Mouse (Mus musculus) MEL (cell line): ENCODE results near the gene Gtf3c2. TPM values are rescaled to one million over a fixed set of nuclear protein-coding genes. Genes with fewer than 3 reads are reported as not detected.

ENCODE experiments used
- DNase-seq: peaks from one replicate; pipeline ENCODE4 v3.0.0; 2011; ENCODE audit warnings: low read depth, low spot score
- H3K27ac ChIP-seq: 2 replicates; pipeline ENCODE4 v1.5.1; 2012; ENCODE audit warnings: low read depth, mild to moderate bottlenecking, control low read depth, low read length, moderate library complexity; ENCODE audit not compliant: control insufficient read depth
- H3K27me3 ChIP-seq, 2 experiments: fragments of 150-350 bp in 1 of 2; sonication (generic) in 1 of 2; 2 replicates each; pipeline ENCODE4 v1.6.1; 2012; ENCODE audit warnings: low read length in 2 of 2, mild to moderate bottlenecking in 2 of 2, improper control_type of control experiment in 1 of 2, moderate library complexity in 1 of 2; ENCODE audit not compliant: insufficient read depth in 2 of 2, control insufficient read depth in 1 of 2
- H3K36me3 ChIP-seq, 2 experiments: 2 replicates each; pipeline ENCODE4 v1.6.1; 2012 to 2014; ENCODE audit warnings: low read length in 2 of 2, improper control_type of control experiment in 1 of 2, inconsistent platforms in 1 of 2, mild to moderate bottlenecking in 1 of 2; ENCODE audit not compliant: insufficient read depth in 2 of 2, control insufficient read depth in 1 of 2
- H3K4me1 ChIP-seq, 2 experiments: fragments of 150-350 bp in 1 of 2; sonication (generic) in 1 of 2; 2 replicates each; pipeline ENCODE4 v1.6.1; 2012; ENCODE audit warnings: low read length in 2 of 2, improper control_type of control experiment in 1 of 2, mild to moderate bottlenecking in 1 of 2; ENCODE audit not compliant: insufficient read depth in 2 of 2, control insufficient read depth in 1 of 2
- H3K4me3 ChIP-seq, 2 experiments: fragments of 150-350 bp in 1 of 2; sonication (generic) in 1 of 2; 2 replicates each; pipeline ENCODE4 v1.5.1; 2012; ENCODE audit warnings: low read depth in 2 of 2, low read length in 2 of 2, mild to moderate bottlenecking in 2 of 2, moderate library complexity in 2 of 2, control low read depth in 1 of 2, improper control_type of control experiment in 1 of 2; ENCODE audit not compliant: control insufficient read depth in 1 of 2, insufficient read depth in 1 of 2
- H3K79me2 ChIP-seq: 2 replicates; pipeline ENCODE4 v1.6.1; 2012; ENCODE audit warnings: mild to moderate bottlenecking, low read length, moderate library complexity; ENCODE audit not compliant: control insufficient read depth, poor library complexity, insufficient read depth
- H3K9ac ChIP-seq: 2 replicates; pipeline ENCODE4 v1.6.1; 2012; ENCODE audit warnings: low read depth, mild to moderate bottlenecking, control low read depth, low read length, moderate library complexity; ENCODE audit not compliant: control insufficient read depth, poor library complexity, severe bottlenecking
- H3K9me3 ChIP-seq: fragments of 150-350 bp; sonication (generic); replicated peaks from 2 replicates; pipeline ENCODE4 v1.6.1; 2012; ENCODE audit warnings: mild to moderate bottlenecking, low read length, improper control_type of control experiment, moderate library complexity; ENCODE audit not compliant: insufficient read depth
- BHLHE40 ChIP-seq: IDR thresholded peaks from 2 replicates; pipeline ENCODE4 v1.6.1; 2012; ENCODE audit warnings: low read depth, mild to moderate bottlenecking, inconsistent platforms, low read length, improper control_type of control experiment, borderline replicate concordance
- CHD1 ChIP-seq: IDR thresholded peaks from 2 replicates; pipeline ENCODE4 v1.6.1; 2012; ENCODE audit warnings: low read depth, mild to moderate bottlenecking, inconsistent platforms, low read length, improper control_type of control experiment
- CTCF ChIP-seq, 3 experiments: IDR thresholded peaks in 2 of 3; conservative IDR thresholded peaks in 1 of 3; 2 replicates each; pipeline ENCODE4 v1.5.1; 2011 to 2012; ENCODE audit warnings: low read length in 3 of 3, low read depth in 2 of 3, mild to moderate bottlenecking in 2 of 3, improper control_type of control experiment in 1 of 3, inconsistent platforms in 1 of 3, mixed read lengths in 1 of 3, moderate library complexity in 1 of 3; ENCODE audit not compliant: control insufficient read depth in 1 of 3, insufficient read depth in 1 of 3, poor library complexity in 1 of 3, severe bottlenecking in 1 of 3
- E2F4 ChIP-seq: IDR thresholded peaks from 2 replicates; pipeline ENCODE4 v1.6.1; 2011; ENCODE audit warnings: low read depth, low read length, improper control_type of control experiment, borderline replicate concordance
- GATA1 ChIP-seq: IDR thresholded peaks from 2 replicates; pipeline ENCODE4 v1.6.1; 2011; ENCODE audit warnings: low read depth, low read length, improper control_type of control experiment
- JUND ChIP-seq: IDR thresholded peaks from 2 replicates; pipeline ENCODE4 v1.6.1; 2011; ENCODE audit warnings: low read depth, mild to moderate bottlenecking, improper control_type of control experiment, low read length
- MAFK ChIP-seq: IDR thresholded peaks from 2 replicates; pipeline ENCODE4 v1.6.1; 2011; ENCODE audit warnings: low read depth, mild to moderate bottlenecking, low read length, improper control_type of control experiment, borderline replicate concordance
- MAZ ChIP-seq: IDR thresholded peaks from 2 replicates; pipeline ENCODE4 v1.6.1; 2012; ENCODE audit warnings: low read depth, mild to moderate bottlenecking, inconsistent platforms, low read length, improper control_type of control experiment
- MEF2A ChIP-seq: IDR thresholded peaks from 2 replicates; pipeline ENCODE4 v1.6.1; 2014; ENCODE audit warnings: low read depth, mild to moderate bottlenecking, inconsistent platforms, low read length, improper control_type of control experiment; ENCODE audit not compliant: poor library complexity, insufficient replicate concordance, severe bottlenecking; ENCODE audit errors: extremely low read depth
- MXI1 ChIP-seq: IDR thresholded peaks from 2 replicates; pipeline ENCODE4 v1.6.1; 2011; ENCODE audit warnings: mild to moderate bottlenecking, low read depth, low read length, improper control_type of control experiment
- NRF1 ChIP-seq: IDR thresholded peaks from 2 replicates; pipeline ENCODE4 v1.6.1; 2014; ENCODE audit warnings: low read depth, mild to moderate bottlenecking, inconsistent platforms, low read length, improper control_type of control experiment, moderate library complexity; ENCODE audit not compliant: poor library complexity, insufficient read depth, severe bottlenecking
- POLR2AphosphoS5 ChIP-seq: IDR thresholded peaks from 2 replicates; pipeline ENCODE4 v1.6.1; 2012; ENCODE audit warnings: low read depth, borderline replicate concordance, mild to moderate bottlenecking, inconsistent platforms, low read length, moderate library complexity, mixed read lengths
- SMC3 ChIP-seq: IDR thresholded peaks from 2 replicates; pipeline ENCODE4 v1.6.1; 2011; ENCODE audit warnings: low read depth, low read length, improper control_type of control experiment
- TBP ChIP-seq: IDR thresholded peaks from 2 replicates; pipeline ENCODE4 v1.8.0; 2011; ENCODE audit warnings: low read depth, low read length, improper control_type of control experiment
- TCF12 ChIP-seq: IDR thresholded peaks from 2 replicates; pipeline ENCODE4 v1.6.1; 2014; ENCODE audit warnings: low read depth, mild to moderate bottlenecking, inconsistent platforms, low read length, improper control_type of control experiment, moderate library complexity
- USF2 ChIP-seq, 2 experiments: IDR thresholded peaks; 2 replicates each; pipeline ENCODE4 v1.6.1; 2011 to 2012; ENCODE audit warnings: improper control_type of control experiment in 2 of 2, low read length in 2 of 2, borderline replicate concordance in 1 of 2, inconsistent platforms in 1 of 2, low read depth in 1 of 2, mild to moderate bottlenecking in 1 of 2; ENCODE audit not compliant: insufficient read depth in 1 of 2
- ZKSCAN1 ChIP-seq: IDR thresholded peaks from 2 replicates; pipeline ENCODE4 v1.6.1; 2012; ENCODE audit warnings: low read depth, mild to moderate bottlenecking, inconsistent platforms, low read length, improper control_type of control experiment, moderate library complexity
- ZNF384 ChIP-seq: IDR thresholded peaks from 2 replicates; pipeline ENCODE4 v1.6.1; 2012; ENCODE audit warnings: low read depth, mild to moderate bottlenecking, inconsistent platforms, low read length, improper control_type of control experiment
- polyA plus RNA-seq, 2 experiments: library from polyadenylated mRNA; stranded (reverse) in 1 of 2; unstranded in 1 of 2; fragments of >175 nt in 1 of 2; fragments of >200 nt in 1 of 2; gene quantifications; 2 replicates each; pipeline versions ENCODE4 v1.2.1 to v1.2.4; 2012; ENCODE audit warnings: low replicate concordance in 2 of 2, low read depth in 1 of 2; ENCODE audit not compliant: insufficient read length in 2 of 2, insufficient read depth in 1 of 2, missing spikeins in 1 of 2
- total RNA-seq: library from RNA; depleted of rRNA; stranded (reverse); fragments of 300-350 nt; gene quantifications from 2 replicates; pipeline ENCODE4 v1.2.3, GENCODE M21; 2012

The Gtf3c2 gene
- total and polyA plus RNA-seq, 3 experiments, result 50.9 to 129 TPM; not detected in 1

DNA sequence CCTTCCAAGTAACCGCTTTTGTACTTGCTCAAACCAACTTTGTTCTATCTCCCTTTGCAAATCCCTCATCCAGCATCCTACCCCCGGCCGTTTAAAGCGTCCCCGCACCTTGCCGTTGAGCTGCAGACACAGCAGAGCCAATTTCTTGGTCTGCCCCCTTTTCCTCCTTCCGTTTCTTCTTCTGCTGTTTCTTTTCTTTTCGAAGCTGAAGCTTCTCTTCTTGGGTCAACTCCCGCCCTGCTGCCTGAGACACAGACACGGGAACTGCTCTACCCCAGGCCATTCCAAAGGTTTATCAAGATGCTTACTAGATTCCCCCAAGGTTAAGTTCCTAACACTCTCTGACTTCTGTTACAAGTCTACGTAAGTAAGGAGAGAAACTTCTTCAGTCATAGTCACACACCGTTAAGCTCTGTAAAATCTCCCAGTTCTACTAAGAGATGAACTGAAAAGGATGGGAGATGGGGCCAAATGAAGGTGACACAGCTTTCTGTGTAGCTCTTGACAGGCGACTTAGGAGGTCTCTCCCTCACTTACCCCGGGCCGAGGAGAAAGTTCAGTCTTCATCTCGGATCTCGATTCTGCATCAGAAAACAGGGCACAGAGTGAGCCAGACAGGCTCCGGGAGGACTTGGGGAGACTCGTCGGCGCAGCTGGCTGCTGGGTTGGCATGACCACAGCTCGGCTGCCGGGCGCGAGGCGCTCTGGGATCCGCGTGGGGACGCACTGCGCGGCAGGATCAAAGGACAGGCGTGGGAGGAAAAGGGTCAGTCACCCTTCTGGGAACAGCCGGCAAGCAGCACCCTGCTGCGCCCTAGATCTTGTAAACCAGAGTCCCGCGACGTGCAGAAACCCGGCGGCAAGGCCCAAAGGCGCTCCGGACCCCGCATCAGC is 12.3 kb upstream of the Gtf3c2 start:
- Histone ChIP-seq H3K27ac (peak overlapping the region; percentile 57), H3K4me1 (peaks cover 0 to 9% of the 10 kb centered on the region in 2 experiments; a peak in 1 of 4 replicates), H3K9me3 (no peaks in the 10 kb centered on the region), H3K27me3 (no peaks in the 10 kb centered on the region), H3K79me2 (peaks cover 24% of the 10 kb centered on the region), H3K9ac (peak overlapping the region; percentile 83), H3K4me3 (peak overlapping the region; percentile 65 to 82), H3K36me3 (peaks cover 6 to 16% of the 10 kb centered on the region in 2 experiments)
- no peak for DNase-seq
- TF ChIP-seq ZNF384 (no peak), USF2 (IDR thresholded peaks at IDR 0.05; ENCODE audit: borderline replicate concordance in 1 of 2, insufficient read depth in 1 of 2, low read depth in 1 of 2, low read length in 2 of 2) (no peak), MAZ (0 out of 2 replicates have a peak, but pooled peaks have one; percentile 18), MXI1 (no peak), E2F4 (no peak), JUND (no peak), CTCF (IDR thresholded peaks at IDR 0.05 in 2 of 3, conservative IDR thresholded peaks at IDR 0.05 in 1 of 3; ENCODE audit: control insufficient read depth in 1 of 3, insufficient read depth in 1 of 3, low read depth in 2 of 3, low read length in 3 of 3, poor library complexity in 1 of 3, severe bottlenecking in 1 of 3) (0 out of 6 replicates have a peak, but pooled peaks of 1 of the 3 experiments have one; percentile 19), MEF2A (no peak), BHLHE40 (no peak), TCF12 (no peak), POLR2AphosphoS5 (no peak), MAFK (no peak), ZKSCAN1 (no peak), CHD1 (peak; percentile 90; the same call in 1 of the 2 replicates)

DNA sequence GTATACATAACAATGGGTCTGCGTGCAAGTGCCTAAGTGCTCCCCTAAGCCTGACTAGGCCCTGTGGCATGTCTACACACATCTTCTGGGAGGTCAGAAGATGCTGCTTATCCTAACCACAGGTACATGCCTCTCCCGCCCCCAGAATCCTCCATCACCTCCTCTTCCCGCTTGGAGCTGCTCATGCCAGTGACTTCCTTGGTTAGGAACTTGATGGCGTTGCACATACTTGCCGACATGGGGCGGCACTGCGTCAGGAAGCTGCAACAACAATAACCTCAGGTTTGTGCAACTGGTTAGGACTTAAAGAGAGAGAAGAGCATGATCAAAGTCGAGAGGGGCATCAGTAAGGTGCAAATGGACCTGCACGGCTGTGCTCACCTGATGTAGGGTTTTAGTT is 10.3 kb upstream of the Gtf3c2 start:
- no peaks in the 10 kb centered on the region for H3K9me3 ChIP-seq
- H3K36me3 ChIP-seq, result peaks cover 7 to 19% of the 10 kb centered on the region in 2 experiments
- no peaks in the 10 kb centered on the region for H3K27me3 ChIP-seq
- H3K4me3 ChIP-seq, result no peak overlapping the region
- no peak overlapping the region for H3K27ac ChIP-seq
- H3K4me1 ChIP-seq, result peaks cover 0 to 16% of the 10 kb centered on the region in 2 experiments; a peak in 3 of 4 replicates
- H3K79me2 ChIP-seq, result peaks cover 24% of the 10 kb centered on the region
- TF ChIP-seq TBP, result no peak
- no peak for TF ChIP-seq MEF2A
- TF ChIP-seq GATA1, result no peak
- TF ChIP-seq SMC3, result no peak
- TF ChIP-seq ZNF384, result no peak
- TF ChIP-seq JUND, result no peak
- no peak for TF ChIP-seq E2F4
- no peak for TF ChIP-seq NRF1
- TF ChIP-seq TCF12, result no peak
- DNase-seq, result no peak
- H3K9ac ChIP-seq, result no peak overlapping the region
